Mouse (Mus musculus) ZHBTc4 (cell line): ENCODE results near the gene Skap2.
A peak's percentile ranks its signal among the peaks of the same experiment; 100 is the strongest.

Experiments used
- DNase-seq: peaks from one replicate; pipeline ENCODE4 v3.0.0-alpha.2; 2011; ENCODE audit warnings: low read depth, low spot score

Gene Skap2

GRCm38 (mm10) chr6:52005616-52005962 is 6.8 kb downstream of the Skap2 start:
- DNase-seq = no peak

GRCm38 (mm10) chr6:52004995-52005394 is 7.4 kb downstream of the Skap2 start:
- no peak for DNase-seq

GRCm38 (mm10) chr6:52002676-52003075 is 9.7 kb downstream of the Skap2 start:
- peak; percentile 65 for DNase-seq

- DNase-seq = no peak
These were observed 13.2 kb downstream of the Skap2 start for GRCm38 (mm10) chr6:51999157-51999478.

GRCm38 (mm10) chr6:51998409-51999156 is 13.8 kb downstream of the Skap2 start:
- DNase-seq = peak; percentile 72

- DNase-seq = no peak
These were observed 24.4 kb downstream of the Skap2 start for GRCm38 (mm10) chr6:51987999-51988398.

GRCm38 (mm10) chr6:51977638-51978037 is 34.7 kb downstream of the Skap2 start:
- no peak for DNase-seq

GRCm38 (mm10) chr6:51975751-51976150 is 36.6 kb downstream of the Skap2 start:
- DNase-seq = no peak

- no peak for DNase-seq
These were observed 53.4 kb downstream of the Skap2 start for GRCm38 (mm10) chr6:51958992-51959391.

- DNase-seq = no peak
These were observed 56.1 kb downstream of the Skap2 start for GRCm38 (mm10) chr6:51956048-51956792.

GRCm38 (mm10) chr6:51947661-51948060 is 64.7 kb downstream of the Skap2 start:
- DNase-seq = peak; percentile 57

- DNase-seq = no peak
These were observed 67.4 kb downstream of the Skap2 start for GRCm38 (mm10) chr6:51944916-51945315.

GRCm38 (mm10) chr6:51933998-51934397 is 78.4 kb downstream of the Skap2 start:
- DNase-seq = no peak

GRCm38 (mm10) chr6:51933034-51933611 is 79.2 kb downstream of the Skap2 start:
- peak; percentile 58 for DNase-seq

GRCm38 (mm10) chr6:51927101-51927500 is 85.2 kb downstream of the Skap2 start:
- peak; percentile 31 for DNase-seq

- no peak for DNase-seq
These were observed 90.5 kb downstream of the Skap2 start for GRCm38 (mm10) chr6:51921831-51922230.

GRCm38 (mm10) chr6:51908495-51908894 is 103.9 kb downstream of the Skap2 start:
- no peak for DNase-seq

- DNase-seq = no peak
These were observed 106.7 kb downstream of the Skap2 start for GRCm38 (mm10) chr6:51905659-51906058.

- no peak for DNase-seq
These were observed 110.8 kb downstream of the Skap2 start for GRCm38 (mm10) chr6:51901544-51901943.

- no peak for DNase-seq
These were observed 113.9 kb downstream of the Skap2 start for GRCm38 (mm10) chr6:51898318-51898994.

GRCm38 (mm10) chr6:51895753-51896152 is 116.6 kb downstream of the Skap2 start:
- DNase-seq = no peak

GRCm38 (mm10) chr6:51894717-51895116 is 117.6 kb downstream of the Skap2 start:
- no peak for DNase-seq
